Mouse (Mus musculus) liver, adult 2 months (tissue): ENCODE data around the gene Sumo1. TPM values are rescaled to one million over a fixed set of nuclear protein-coding genes. Genes with fewer than 3 reads are reported as not detected.
"Not testable (repeated sequence)": the region's sequence is repeated elsewhere in the genome, so short reads cannot be mapped to it uniquely, and the experiment has no call there.

Experiments
- DNase-seq: peaks from one replicate; pipeline ENCODE4 v3.0.0-alpha.2; 2011; ENCODE audit warnings: low read depth, low spot score; ENCODE audit errors: extremely low read depth
- H3K27ac ChIP-seq: fragments of 200-500 bp; replicated peaks from 2 replicates; pipeline ENCODE4 v1.5.1; 2012; ENCODE audit warnings: low read depth, mild to moderate bottlenecking, control low read depth, inconsistent platforms, low read length; ENCODE audit not compliant: insufficient read depth
- H3K27me3 ChIP-seq: fragments of 200-500 bp; 2 replicates; pipeline ENCODE4 v1.6.1; 2012; ENCODE audit warnings: mild to moderate bottlenecking, moderate library complexity, low read length, inconsistent platforms; ENCODE audit not compliant: control insufficient read depth, insufficient read depth
- H3K36me3 ChIP-seq: fragments of 200-500 bp; 2 replicates; pipeline ENCODE4 v1.6.1; 2012; ENCODE audit warnings: low read length, inconsistent platforms; ENCODE audit not compliant: control insufficient read depth, insufficient read depth
- H3K4me1 ChIP-seq: fragments of 200-500 bp; 2 replicates; pipeline ENCODE4 v1.6.1; 2011; ENCODE audit warnings: low read length; ENCODE audit not compliant: control insufficient read depth, insufficient read depth
- H3K4me3 ChIP-seq: fragments of 200-500 bp; 2 replicates; pipeline ENCODE4 v1.5.1; 2011; ENCODE audit warnings: low read depth, mild to moderate bottlenecking, control low read depth, low read length, moderate library complexity; ENCODE audit not compliant: insufficient read depth
- H3K79me2 ChIP-seq: fragments of 200-500 bp; 2 replicates; pipeline ENCODE4 v1.6.1; 2012; ENCODE audit warnings: inconsistent platforms, mild to moderate bottlenecking, low read length, moderate library complexity; ENCODE audit not compliant: control insufficient read depth, insufficient read depth
- H3K9ac ChIP-seq: fragments of 200-500 bp; 2 replicates; pipeline ENCODE4 v1.6.1; 2012; ENCODE audit warnings: low read depth, mild to moderate bottlenecking, control low read depth, inconsistent platforms, low read length
- CTCF ChIP-seq: fragments of 200-500 bp; IDR thresholded peaks from 2 replicates; pipeline ENCODE4 v1.5.1; 2011; ENCODE audit warnings: low read depth, low read length, control low read depth
- POLR2A ChIP-seq: fragments of 200-500 bp; IDR thresholded peaks from 2 replicates; pipeline ENCODE4 v1.6.1; 2011; ENCODE audit warnings: low read length, control low read depth; ENCODE audit not compliant: insufficient read depth; ENCODE audit errors: extremely low read depth
- WGBS: fragments of 180-500 bp; shearing (Covaris S2); methylation state at CpG from one replicate; pipeline ENCODE4 v1.1.7; 2018; 5-methylcytosine and 5-hydroxymethylcytosine counted together
- polyA plus RNA-seq: library from polyadenylated mRNA; depleted of rRNA; stranded (reverse); fragments of >200 nt; gene quantifications from 2 replicates; pipeline ENCODE4 v1.2.3, GENCODE M21; 2012
- total RNA-seq: library from RNA; depleted of rRNA; stranded (reverse); fragments of >200 nt; gene quantifications from 2 replicates; pipeline ENCODE4 v1.2.3, GENCODE M21; 2014

Sumo1 gene
- total and polyA plus RNA-seq, 2 experiments: 7.5 to 55.1 TPM

DNA sequence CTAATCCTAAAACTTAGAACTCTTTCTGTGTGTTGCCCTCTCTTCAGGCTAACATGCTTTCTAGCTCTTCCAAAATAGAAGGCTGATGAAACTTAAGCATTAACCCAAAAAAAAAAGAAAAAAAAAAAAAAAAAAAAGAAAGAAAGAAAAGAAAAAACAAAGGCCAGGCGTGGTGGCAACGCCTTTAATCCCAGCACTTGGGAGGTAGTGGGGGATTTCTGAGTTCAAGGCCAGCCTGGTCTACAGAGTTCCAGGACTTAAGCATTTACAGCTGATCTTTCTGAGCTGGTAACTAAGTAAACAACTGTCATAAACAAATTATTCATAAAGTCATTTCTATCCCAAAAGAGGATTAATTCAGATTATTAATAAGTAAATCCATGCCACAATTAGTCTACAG, 1.8 kb downstream of the Sumo1 start:
- no peak overlapping the region for H3K4me3 ChIP-seq
- H3K27ac ChIP-seq: no peak overlapping the region
- 0 out of 2 replicates have a peak, but pooled peaks cover 1% of the 10 kb centered on the region for H3K36me3 ChIP-seq
- no peaks in the 10 kb centered on the region for H3K27me3 ChIP-seq
- 64% methylated on average over 2 of the region's 2 CpGs for WGBS
- no peak for TF ChIP-seq POLR2A
- no peak for TF ChIP-seq CTCF
- peaks cover 22% of the 10 kb centered on the region; the same call in 1 of the 2 replicates for H3K79me2 ChIP-seq
- no peak overlapping the region for H3K9ac ChIP-seq
- DNase-seq: no peak
- H3K4me1 ChIP-seq: peaks cover 11% of the 10 kb centered on the region

DNA sequence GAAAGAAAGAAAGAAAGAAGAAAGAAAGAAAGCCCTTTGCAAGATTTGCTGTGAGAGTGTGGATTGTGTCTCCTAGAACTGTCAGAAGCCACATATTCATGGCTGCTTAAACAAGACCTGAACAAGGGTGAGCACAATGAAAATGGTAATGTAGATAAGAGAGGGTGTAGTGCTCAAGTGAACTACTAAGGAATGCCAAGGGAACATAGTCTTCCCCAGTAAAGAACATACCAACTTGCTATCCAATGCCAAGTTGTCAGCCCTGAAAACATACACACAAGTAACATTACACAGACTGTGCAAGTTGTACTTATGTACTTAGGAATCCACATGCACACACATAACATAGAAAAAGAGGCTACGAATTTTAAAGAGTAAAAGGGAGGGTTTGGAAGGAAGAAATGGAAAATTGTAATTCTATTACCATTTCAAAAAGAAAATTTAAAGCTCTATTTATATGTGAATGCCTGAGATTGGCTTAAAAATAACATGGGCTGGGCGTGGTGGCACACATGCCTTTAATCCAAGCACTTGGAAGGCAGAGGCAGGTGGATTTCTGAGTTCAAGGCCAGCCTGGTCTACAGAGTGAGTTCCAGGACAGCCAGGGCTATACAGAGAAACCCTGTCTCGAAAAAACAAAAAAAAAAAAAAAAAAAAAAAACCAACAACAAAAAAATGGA, 7.0 kb downstream of the Sumo1 start:
- H3K27me3 ChIP-seq: no peaks in the 10 kb centered on the region
- WGBS: 77% methylated on average over 3 of the region's 3 CpGs
- 0 out of 2 replicates have a peak, but pooled peaks cover 1% of the 10 kb centered on the region for H3K36me3 ChIP-seq
- peaks cover 20% of the 10 kb centered on the region; the same call in 1 of the 2 replicates for H3K79me2 ChIP-seq
- H3K9ac ChIP-seq: no peak overlapping the region
- no peak for TF ChIP-seq CTCF
- no peak for TF ChIP-seq POLR2A
- no peak overlapping the region for H3K4me3 ChIP-seq
- no peak overlapping the region for H3K27ac ChIP-seq
- H3K4me1 ChIP-seq: peaks cover 6% of the 10 kb centered on the region
- DNase-seq: no peak

DNA sequence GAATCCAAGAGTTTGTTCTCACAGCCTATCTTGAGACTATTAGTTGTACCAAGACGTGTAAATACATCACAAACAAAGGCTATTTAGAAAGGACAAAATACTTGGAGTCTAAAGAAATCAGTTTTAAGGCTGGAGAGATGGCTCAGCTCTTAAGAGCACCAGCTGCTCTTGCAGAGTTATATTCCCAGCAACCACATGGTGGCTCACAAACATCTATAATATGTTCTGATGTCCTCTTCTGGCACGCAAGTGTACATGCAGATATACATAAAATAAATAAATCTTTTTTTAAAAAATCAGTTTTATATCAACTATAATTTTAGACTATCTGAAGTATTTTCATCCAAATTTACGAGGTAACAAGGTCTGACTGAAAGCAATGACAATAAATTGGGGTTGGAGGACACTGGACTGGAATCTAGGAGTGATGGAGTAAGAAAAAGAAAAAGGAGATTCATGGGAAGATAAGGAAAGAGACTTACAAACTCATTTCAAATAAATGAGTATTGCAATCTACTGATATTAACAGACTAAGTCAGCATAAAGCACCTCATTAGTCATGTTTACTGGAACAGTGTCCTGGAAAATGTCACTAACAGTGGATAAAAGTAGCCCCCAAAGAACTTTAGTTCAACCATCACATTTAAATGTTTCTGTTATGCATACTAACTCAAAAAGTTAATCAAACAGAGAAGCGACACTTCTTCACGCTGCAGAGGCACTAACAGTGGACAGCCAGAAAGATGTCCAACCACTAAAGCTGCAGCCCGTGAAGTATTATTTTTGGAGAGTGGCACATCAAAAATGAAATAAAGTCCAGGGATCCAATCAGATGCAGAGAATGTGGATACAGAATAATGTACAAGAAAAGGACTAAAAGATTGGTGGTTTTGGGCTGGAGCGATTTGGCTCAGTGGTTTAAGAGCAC, 14.1 kb downstream of the Sumo1 start:
- TF ChIP-seq CTCF: no peak
- no peak for TF ChIP-seq POLR2A
- H3K27me3 ChIP-seq: no peaks in the 10 kb centered on the region
- no peak overlapping the region for H3K27ac ChIP-seq
- no peak overlapping the region for H3K4me3 ChIP-seq
- DNase-seq: no peak
- whole genome bisulfite sequencing: 91% methylated on average over 7 of the region's 7 CpGs
- peaks cover 24% of the 10 kb centered on the region for H3K36me3 ChIP-seq
- H3K9ac ChIP-seq: no peak overlapping the region
- H3K4me1 ChIP-seq: peaks cover 2% of the 10 kb centered on the region; the same call in 1 of the 2 replicates
- H3K79me2 ChIP-seq: peaks cover 7% of the 10 kb centered on the region; the same call in 1 of the 2 replicates

DNA sequence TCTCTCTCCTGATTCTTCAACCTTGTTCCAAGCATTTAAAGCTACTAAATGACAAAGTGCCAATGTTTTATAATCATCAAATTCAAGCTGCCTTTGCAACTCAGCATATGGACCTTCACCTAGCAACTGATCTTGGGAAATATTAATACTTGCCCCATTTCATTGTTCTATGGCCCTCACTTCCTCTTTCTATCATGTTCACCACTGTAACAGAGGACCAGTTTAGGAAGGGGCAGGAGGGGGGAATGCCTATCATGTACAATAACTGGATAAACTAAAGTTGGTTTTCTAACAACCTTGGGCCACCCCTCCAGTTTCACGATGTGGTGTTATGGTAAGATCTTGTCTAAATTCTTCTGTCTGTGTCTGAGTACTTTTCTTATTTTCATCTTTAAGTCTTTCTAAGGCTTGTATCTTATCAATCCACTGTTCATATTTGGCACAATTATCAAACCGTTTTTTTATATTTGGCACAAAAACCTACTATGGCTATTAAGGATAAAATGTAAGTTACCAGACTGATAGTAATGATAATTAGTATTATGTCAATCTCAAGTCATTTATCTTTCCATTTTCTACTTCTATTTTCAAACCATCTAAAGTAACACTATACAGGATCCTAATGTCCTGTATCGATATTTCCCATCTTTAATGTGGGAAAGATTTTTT, 17.3 kb downstream of the Sumo1 start:
- WGBS: 90% methylated on average over 3 of the region's 3 CpGs
- DNase-seq: no peak
- H3K4me3 ChIP-seq: no peak overlapping the region

DNA sequence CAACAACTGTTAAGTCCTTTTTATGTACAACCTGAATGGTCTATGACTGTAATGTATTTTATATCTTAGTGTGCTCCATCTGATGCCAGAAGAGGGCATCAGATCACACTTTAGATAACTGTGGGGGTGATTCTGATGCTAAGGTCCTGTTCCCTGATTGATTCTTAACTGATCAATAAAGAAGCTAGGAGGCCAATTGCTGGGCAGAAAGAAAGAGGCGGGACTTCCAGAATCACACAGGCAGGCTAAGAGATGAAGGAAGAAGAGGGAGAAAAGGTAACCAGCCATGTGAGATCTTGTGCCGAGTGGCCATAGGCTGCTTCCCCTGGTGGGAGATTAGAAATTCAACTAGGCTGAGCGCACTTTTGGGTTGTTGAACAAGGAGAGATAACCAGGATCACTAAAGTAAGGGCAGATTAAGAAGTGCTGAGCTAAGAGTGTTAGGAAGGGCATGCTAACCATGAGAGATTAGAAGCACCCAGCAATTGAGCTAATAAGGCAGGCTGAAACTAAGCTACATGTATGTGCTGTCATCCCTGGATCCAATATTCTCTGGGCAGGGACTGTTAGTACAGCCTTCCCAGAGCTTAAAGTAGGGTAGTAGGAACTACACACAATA, 19.3 kb downstream of the Sumo1 start:
- Histone ChIP-seq H3K4me1 (no peaks in the 10 kb centered on the region; the same call in 1 of the 2 replicates), H3K27ac (no peak overlapping the region), H3K79me2 (no peaks in the 10 kb centered on the region; the same call in 1 of the 2 replicates), H3K27me3 (no peaks in the 10 kb centered on the region), H3K36me3 (peaks cover 40% of the 10 kb centered on the region), H3K9ac (no peak overlapping the region), H3K4me3 (no peak overlapping the region)
- peak; percentile 55 for DNase-seq
- WGBS: 78% methylated on average over 3 of the region's 3 CpGs
- TF ChIP-seq CTCF: no peak
- TF ChIP-seq POLR2A: no peak

More for the DNA sequence above, 17.3 kb downstream of the Sumo1 start:
- peaks cover 34% of the 10 kb centered on the region for H3K36me3 ChIP-seq
- TF ChIP-seq POLR2A (no peak), CTCF (no peak)
- no peaks in the 10 kb centered on the region; the same call in 1 of the 2 replicates for H3K4me1 ChIP-seq
- H3K27me3 ChIP-seq: no peaks in the 10 kb centered on the region
- H3K79me2 ChIP-seq: no peaks in the 10 kb centered on the region; the same call in 1 of the 2 replicates
- no peak overlapping the region for H3K27ac ChIP-seq
- no peak overlapping the region for H3K9ac ChIP-seq

DNA sequence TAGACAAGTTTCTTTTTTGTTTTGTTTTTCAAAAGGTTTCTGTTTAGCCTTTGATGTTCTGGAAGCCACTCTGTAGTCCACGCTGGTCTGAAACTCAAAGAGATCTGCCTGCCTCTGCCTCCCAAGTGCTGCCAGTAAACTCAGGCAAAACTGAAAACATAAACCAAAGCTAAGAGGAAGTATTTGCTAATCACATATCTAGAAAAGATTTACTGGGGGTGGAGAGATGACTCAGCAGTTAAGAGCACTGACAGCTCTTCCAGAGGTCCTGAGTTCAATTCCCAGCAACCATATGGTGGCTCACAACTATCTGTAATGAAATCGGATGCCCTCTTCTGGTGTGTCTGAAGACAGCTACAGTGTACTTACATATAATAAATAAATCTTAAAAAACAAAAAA, 24.1 kb downstream of the Sumo1 start:
- not testable (repeated sequence) for H3K27ac ChIP-seq, H3K4me1 ChIP-seq, H3K9ac ChIP-seq, H3K79me2 ChIP-seq, H3K27me3 ChIP-seq, DNase-seq, H3K4me3 ChIP-seq
- peaks cover 32% of the 10 kb centered on the region for H3K36me3 ChIP-seq
- 95% methylated on average over 2 of the region's 2 CpGs for WGBS
